Mouse (Mus musculus) neural tube, embryonic 11.5 days (tissue): ENCODE data around the gene Obox3. TPM values are rescaled to one million over a fixed set of nuclear protein-coding genes. Genes with fewer than 3 reads are reported as not detected.
"Not testable (repeated sequence)": the region's sequence is repeated elsewhere in the genome, so short reads cannot be mapped to it uniquely, and the experiment has no call there.

Experiments used
- ATAC-seq: fragments of 200-750 bp; cut with Nextera tagmentation; 2 replicates; pipeline ENCODE4 v1.8.0; 2017; ENCODE audit warnings: moderate number of reproducible peaks, mild to moderate bottlenecking, moderate TSS enrichment, moderate library complexity; ENCODE audit not compliant: insufficient read depth, low FRiP score, low TSS enrichment
- DNase-seq: peaks from one replicate; pipeline ENCODE4 v3.0.0-alpha.2; 2015; ENCODE audit warnings: low spot score
- H3K27ac ChIP-seq: fragments of 300-500 bp; sonication (generic); 2 replicates; pipeline ENCODE4 v1.5.1; 2014; ENCODE audit warnings: low read depth, mild to moderate bottlenecking, low read length
- H3K27me3 ChIP-seq: fragments of 300-500 bp; sonication (generic); 2 replicates; pipeline ENCODE4 v1.6.1; 2014; ENCODE audit warnings: mild to moderate bottlenecking, low read length, mixed read lengths; ENCODE audit not compliant: control insufficient read depth, insufficient read depth
- H3K36me3 ChIP-seq: fragments of 300-500 bp; sonication (generic); 2 replicates; pipeline ENCODE4 v1.6.1; 2014; ENCODE audit warnings: mild to moderate bottlenecking, low read length, moderate library complexity, mixed read lengths; ENCODE audit not compliant: control insufficient read depth, insufficient read depth
- H3K4me1 ChIP-seq: fragments of 300-500 bp; sonication (generic); 2 replicates; pipeline ENCODE4 v1.6.1; 2014; ENCODE audit warnings: low read length, mixed read lengths; ENCODE audit not compliant: control insufficient read depth, insufficient read depth
- H3K4me2 ChIP-seq: fragments of 300-500 bp; sonication (generic); 2 replicates; pipeline ENCODE4 v1.6.1; 2014; ENCODE audit warnings: low read depth, mild to moderate bottlenecking, moderate library complexity
- H3K4me3 ChIP-seq: fragments of 300-500 bp; sonication (generic); 2 replicates; pipeline ENCODE4 v1.5.1; 2014; ENCODE audit warnings: low read depth, low read length
- H3K9ac ChIP-seq: fragments of 300-500 bp; sonication (generic); 2 replicates; pipeline ENCODE4 v1.6.1; 2014; ENCODE audit warnings: mild to moderate bottlenecking, low read length
- H3K9me3 ChIP-seq: fragments of 300-500 bp; sonication (generic); 2 replicates; pipeline ENCODE4 v1.6.1; 2016; ENCODE audit warnings: low read length; ENCODE audit not compliant: control insufficient read depth
- WGBS: fragments of 180-500 bp; shearing (Covaris S2); extraction: QIAGEN DNeasy Blood & Tissue Kit; methylation state at CpG from one replicate; pipeline ENCODE4 v1.1.7; 2014; 5-methylcytosine and 5-hydroxymethylcytosine counted together
- polyA plus RNA-seq: library from polyadenylated mRNA; unstranded; fragments of >200 nt; fragmentation: Nextera tagmentation; extraction: Ambion mirVana; gene quantifications from 2 replicates; pipeline ENCODE4 v1.2.1, GENCODE M21; 2014

Gene Obox3
- not detected in 2 replicates for polyA plus RNA-seq

DNA sequence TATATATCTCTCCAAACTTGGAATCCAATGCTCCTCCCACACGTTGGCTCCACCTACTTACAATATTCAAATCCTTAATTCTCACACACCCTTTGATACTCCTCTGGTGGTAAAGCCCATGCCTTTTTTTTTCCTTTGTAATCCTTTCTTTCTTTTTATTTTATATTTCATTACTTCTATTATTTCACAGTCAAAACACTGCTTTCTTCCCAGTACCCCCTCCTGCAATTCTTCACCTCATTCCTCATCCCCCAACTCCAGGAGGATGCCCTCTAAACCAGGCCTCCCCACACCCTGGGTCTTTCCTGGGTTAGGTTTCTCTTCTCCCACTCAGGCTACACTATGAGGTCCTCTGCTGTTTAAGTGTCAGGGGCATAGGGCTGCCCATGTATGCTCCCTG, at the start of gene Obox3:
Gene Obox3, minus strand, starts transcription at position 101 of the 400 bp plus-strand sequence.
- 57% methylated on average over 1 of the region's 1 CpGs for WGBS

DNA sequence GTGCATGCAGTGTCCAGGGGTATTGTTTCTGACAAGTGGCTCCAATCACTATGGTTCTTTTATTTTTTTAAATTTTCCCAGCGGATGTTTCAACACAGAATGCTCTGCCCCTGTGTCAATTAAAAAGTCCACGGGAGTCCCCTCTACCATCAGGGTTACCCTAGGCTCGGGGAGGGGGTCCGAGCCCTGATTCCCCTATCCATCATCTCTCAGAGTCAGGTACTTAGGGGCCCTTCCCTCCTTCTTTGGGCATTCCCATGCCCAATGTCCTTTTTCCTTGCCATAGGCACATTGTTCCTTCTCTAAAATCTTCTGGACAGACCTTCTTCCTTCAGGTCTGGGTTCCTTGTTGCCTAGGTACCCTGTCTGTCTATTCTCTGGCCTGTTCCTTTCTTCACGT, 130.3 kb downstream of the Obox3 start:
- not testable (repeated sequence) for H3K4me3 ChIP-seq, H3K36me3 ChIP-seq, H3K9me3 ChIP-seq, H3K9ac ChIP-seq, ATAC-seq, H3K27ac ChIP-seq, H3K4me1 ChIP-seq, H3K27me3 ChIP-seq, DNase-seq, H3K4me2 ChIP-seq
- 78% methylated on average over 5 of the region's 5 CpGs for WGBS

More for the DNA sequence above, at the start of gene Obox3:
- H3K4me1 ChIP-seq, ATAC-seq, H3K4me3 ChIP-seq, H3K4me2 ChIP-seq, H3K27me3 ChIP-seq, H3K9me3 ChIP-seq, H3K27ac ChIP-seq, H3K9ac ChIP-seq, DNase-seq, H3K36me3 ChIP-seq: not testable (repeated sequence)

Other genes starting within 250 kb of the Obox3 start
- gene Obox5, start 110.2 kb upstream of the Obox3 start, polyA plus RNA-seq: not detected in 2 replicates
- gene Obox6, start 199.8 kb upstream of the Obox3 start, polyA plus RNA-seq: not detected in 2 replicates
- not detected in 2 replicates for gene Crx, start 240.1 kb upstream of the Obox3 start, polyA plus RNA-seq
- 0.56 TPM in 1 of 2 replicates, not detected in the other for gene Crxos, start 242.7 kb upstream of the Obox3 start, polyA plus RNA-seq